Mouse (Mus musculus) liver, embryonic 16.5 days (tissue): ENCODE data around the gene Polr1e. TPM values are rescaled to one million over a fixed set of nuclear protein-coding genes. Genes with fewer than 3 reads are reported as not detected.
"Not testable (repeated sequence)": the region's sequence is repeated elsewhere in the genome, so short reads cannot be mapped to it uniquely, and the experiment has no call there.

Experiments
- ATAC-seq: fragments of 200-750 bp; cut with Nextera tagmentation; 2 replicates; pipeline ENCODE4 v1.8.0; 2017; ENCODE audit warnings: low read depth, mild to moderate bottlenecking, moderate number of reproducible peaks, moderate library complexity
- H3K27ac ChIP-seq: fragments of 300-500 bp; sonication (generic); 2 replicates; pipeline ENCODE4 v1.5.1; 2014; ENCODE audit warnings: mild to moderate bottlenecking, low read length
- H3K27me3 ChIP-seq: fragments of 300-500 bp; sonication (generic); 2 replicates; pipeline ENCODE4 v1.6.1; 2014; ENCODE audit warnings: low read depth, low read length, mixed read lengths; ENCODE audit not compliant: control insufficient read depth, insufficient read depth
- H3K36me3 ChIP-seq: fragments of 300-500 bp; sonication (generic); 2 replicates; pipeline ENCODE4 v1.6.1; 2014; ENCODE audit warnings: mild to moderate bottlenecking; ENCODE audit not compliant: control insufficient read depth, insufficient read depth
- H3K4me1 ChIP-seq: fragments of 300-500 bp; sonication (generic); 2 replicates; pipeline ENCODE4 v1.6.1; 2014; ENCODE audit warnings: low read depth, low read length, mixed read lengths; ENCODE audit not compliant: control insufficient read depth
- H3K4me2 ChIP-seq: fragments of 300-500 bp; sonication (generic); 2 replicates; pipeline ENCODE4 v1.6.1; 2014; ENCODE audit warnings: low read depth, low read length, mixed read lengths
- H3K4me3 ChIP-seq: fragments of 300-500 bp; sonication (generic); 2 replicates; pipeline ENCODE4 v1.5.1; 2014; ENCODE audit warnings: low read depth, mild to moderate bottlenecking, low read length
- H3K9ac ChIP-seq: fragments of 300-500 bp; sonication (generic); 2 replicates; pipeline ENCODE4 v1.6.1; 2014; ENCODE audit warnings: low read depth, low read length
- H3K9me3 ChIP-seq: fragments of 300-500 bp; sonication (generic); replicated peaks from 2 replicates; pipeline ENCODE4 v1.6.1; 2016; ENCODE audit warnings: low read length; ENCODE audit not compliant: control insufficient read depth
- WGBS: fragments of 180-500 bp; shearing (Covaris S2); extraction: QIAGEN DNeasy Blood & Tissue Kit; methylation state at CpG from one replicate; pipeline ENCODE4 v1.1.7; 2014; ENCODE audit not compliant: insufficient replicate concordance; 5-methylcytosine and 5-hydroxymethylcytosine counted together
- polyA plus RNA-seq: library from polyadenylated mRNA; unstranded; fragments of >200 nt; fragmentation: Nextera tagmentation; extraction: Ambion mirVana; gene quantifications from 2 replicates; pipeline ENCODE4 v1.2.1, GENCODE M21; 2015

Polr1e gene
- polyA plus RNA-seq, 1 experiment from 2014 or later, result 11.4 TPM

GRCm38 (mm10) chr4:44979794-44980338, 38.5 kb upstream of the Polr1e start:
- peak; percentile 73 for ATAC-seq
- Histone ChIP-seq H3K27me3 (no peaks in the 10 kb centered on the region), H3K4me1 (peaks cover 30% of the 10 kb centered on the region), H3K4me3 (no peak overlapping the region), H3K36me3 (peaks cover 3% of the 10 kb centered on the region; the same call in 1 of the 2 replicates), H3K4me2 (no peak overlapping the region), H3K27ac (peak overlapping the region; percentile 89), H3K9ac (no peak overlapping the region), H3K9me3 (no peaks in the 10 kb centered on the region)
- WGBS, result 57% methylated on average over 7 of the region's 7 CpGs

GRCm38 (mm10) chr4:44981280-44981973, 37.0 kb upstream of the Polr1e start, which contains the start of gene Grhpr:
Grhpr (plus strand) TSS chr4:44981395.
- Histone ChIP-seq H3K27ac (peak within 1 kb of the TSS; percentile 91), H3K9ac (peak within 1 kb of the TSS; percentile 84), H3K36me3 (peaks cover 6% of the 10 kb centered on the region; the same call in 1 of the 2 replicates), H3K9me3 (no peaks in the 10 kb centered on the region), H3K4me3 (peak within 1 kb of the TSS; percentile 75), H3K4me2 (peak within 1 kb of the TSS; percentile 95), H3K27me3 (no peaks in the 10 kb centered on the region), H3K4me1 (peaks cover 30% of the 10 kb centered on the region)
- ATAC-seq, result peak; percentile 80
- WGBS, result under 1% methylated on average over 40 of the region's 40 CpGs

- Histone ChIP-seq H3K4me3 (peak overlapping the region; percentile 75), H3K27me3 (no peaks in the 10 kb centered on the region), H3K4me1 (peaks cover 30% of the 10 kb centered on the region), H3K9me3 (no peaks in the 10 kb centered on the region), H3K27ac (peak overlapping the region; percentile 91), H3K4me2 (peak overlapping the region; percentile 95), H3K9ac (peak overlapping the region; percentile 84), H3K36me3 (peaks cover 6% of the 10 kb centered on the region; the same call in 1 of the 2 replicates)
- WGBS, result 38% methylated on average over 5 of the region's 5 CpGs
- ATAC-seq, result no peak
These were observed 36.5 kb upstream of the Polr1e start for GRCm38 (mm10) chr4:44981974-44982287.

GRCm38 (mm10) chr4:44982440-44983130, 35.8 kb upstream of the Polr1e start:
- Histone ChIP-seq H3K9me3 (no peaks in the 10 kb centered on the region), H3K27ac (peak overlapping the region; percentile 91; the same call in 1 of the 2 replicates), H3K36me3 (peaks cover 6% of the 10 kb centered on the region; the same call in 1 of the 2 replicates), H3K27me3 (no peaks in the 10 kb centered on the region), H3K9ac (peak overlapping the region; percentile 84; the same call in 1 of the 2 replicates), H3K4me3 (peak overlapping the region; percentile 75), H3K4me1 (peaks cover 30% of the 10 kb centered on the region), H3K4me2 (peak overlapping the region; percentile 95)
- WGBS, result 44% methylated on average over 11 of the region's 11 CpGs
- no peak for ATAC-seq

- Histone ChIP-seq H3K9ac (0 out of 2 replicates have a peak overlapping the region, but pooled peaks have one; percentile 36), H3K4me1 (peaks cover 30% of the 10 kb centered on the region), H3K4me3 (peak overlapping the region; percentile 75), H3K36me3 (peaks cover 6% of the 10 kb centered on the region; the same call in 1 of the 2 replicates), H3K27me3 (no peaks in the 10 kb centered on the region), H3K4me2 (peak overlapping the region; percentile 95), H3K9me3 (no peaks in the 10 kb centered on the region), H3K27ac (peak overlapping the region; percentile 30; the same call in 1 of the 2 replicates)
- WGBS, result 59% methylated on average over 10 of the region's 10 CpGs
- ATAC-seq, result no peak
These were observed 35.1 kb upstream of the Polr1e start for GRCm38 (mm10) chr4:44983131-44983740.

GRCm38 (mm10) chr4:44990560-44990959, 27.8 kb upstream of the Polr1e start:
- Histone ChIP-seq H3K27me3 (no peaks in the 10 kb centered on the region), H3K27ac (no peak overlapping the region), H3K9ac (no peak overlapping the region), H3K36me3 (peaks cover 22% of the 10 kb centered on the region), H3K4me1 (peaks cover 22% of the 10 kb centered on the region), H3K4me2 (no peak overlapping the region), H3K9me3 (no peaks in the 10 kb centered on the region), H3K4me3 (no peak overlapping the region)
- ATAC-seq, result no peak
- WGBS, result 81% methylated on average over 5 of the region's 5 CpGs

- H3K4me2 ChIP-seq, H3K27ac ChIP-seq, ATAC-seq, H3K9ac ChIP-seq, H3K27me3 ChIP-seq, H3K9me3 ChIP-seq, H3K4me3 ChIP-seq: not testable (repeated sequence)
- 85% methylated on average over 11 of the region's 11 CpGs for WGBS
- Histone ChIP-seq H3K4me1 (peaks cover 22% of the 10 kb centered on the region), H3K36me3 (peaks cover 19% of the 10 kb centered on the region)
These were observed 26.1 kb upstream of the Polr1e start for GRCm38 (mm10) chr4:44992330-44992729.

GRCm38 (mm10) chr4:44993179-44993578, 25.2 kb upstream of the Polr1e start:
- Histone ChIP-seq H3K4me1 (peaks cover 22% of the 10 kb centered on the region), H3K36me3 (peaks cover 19% of the 10 kb centered on the region)
- not testable (repeated sequence) for ATAC-seq, H3K9ac ChIP-seq, H3K9me3 ChIP-seq, H3K27me3 ChIP-seq, H3K4me2 ChIP-seq, H3K27ac ChIP-seq, H3K4me3 ChIP-seq
- 80% methylated on average over 14 of the region's 14 CpGs for WGBS
